Mouse (Mus musculus): ENCODE data around the gene Hbq1b. TPM values are rescaled to one million over a fixed set of nuclear protein-coding genes. Genes with fewer than 3 reads are reported as not detected.

Gene Hbq1b
- polyA plus RNA-seq, 1 experiment, result 1.8 TPM

GRCm38 (mm10) chr11:32336435-32336907 lies 49.7 kb downstream of the Hbq1b start:
- no peak for DNase-seq
- Histone ChIP-seq H3K27ac (ENCODE audit: insufficient read depth, low read length) (no peak overlapping the region), H3K4me3 (replicated peaks; ENCODE audit: insufficient read depth, low read depth, low read length) (no peak overlapping the region), H3K4me1 (ENCODE audit: control insufficient read depth, insufficient read depth, low read length) (no peaks in the 10 kb centered on the region), H3K27me3 (ENCODE audit: control insufficient read depth, insufficient read depth, low read length) (no peaks in the 10 kb centered on the region)
- whole genome bisulfite sequencing, result 82% methylated on average over 6 of the region's 6 CpGs
- TF ChIP-seq POLR2A (IDR thresholded peaks at IDR 0.05; ENCODE audit: borderline replicate concordance, insufficient read depth, low read length) (no peak), CTCF (IDR thresholded peaks at IDR 0.05; ENCODE audit: borderline replicate concordance, insufficient read depth, low read depth, low read length) (no peak)

Other genes with a start within 250 kb of the Hbq1b start
- gene Il9r, start 86.7 kb upstream of the Hbq1b start, polyA plus RNA-seq (2012; rRNA removed), result not detected in 2 replicates
- 48.2 and 51.5 TPM in 2 replicates for gene Snrnp25, start 81.5 kb upstream of the Hbq1b start, polyA plus RNA-seq (2012; rRNA removed)
- gene Rhbdf1, start 64.7 kb upstream of the Hbq1b start, polyA plus RNA-seq (2012; rRNA removed), result 31.3 and 32.1 TPM in 2 replicates
- 14.8 and 15.2 TPM in 2 replicates for gene Mpg, start 60.5 kb upstream of the Hbq1b start, polyA plus RNA-seq (2012; rRNA removed)
- gene Nprl3, start 19.3 kb upstream of the Hbq1b start, polyA plus RNA-seq (2012; rRNA removed), result 81.0 and 86.9 TPM in 2 replicates
- gene Hba-x, start 10.6 kb upstream of the Hbq1b start, polyA plus RNA-seq (2012; rRNA removed), result 0.19 and 0.38 TPM in 2 replicates
- 188 and 435 TPM in 2 replicates for gene Hba-a1, start 3.5 kb upstream of the Hbq1b start, polyA plus RNA-seq (2012; rRNA removed)
- 435 and 992 TPM in 2 replicates for gene Hba-a2, start 9.5 kb downstream of the Hbq1b start, polyA plus RNA-seq (2012; rRNA removed)
- gene Hbq1a, start 13.1 kb downstream of the Hbq1b start, polyA plus RNA-seq (2012; rRNA removed), result 1.1 TPM in 2 replicates
- gene Sh3pxd2b, start 60.9 kb downstream of the Hbq1b start, polyA plus RNA-seq (2012; rRNA removed), result 9.1 TPM in 2 replicates
- 26.4 and 31.8 TPM in 2 replicates for gene Ubtd2, start 168.4 kb downstream of the Hbq1b start, polyA plus RNA-seq (2012; rRNA removed)
- 0.97 and 1.4 TPM in 2 replicates for gene Efcab9, start 245.1 kb downstream of the Hbq1b start, polyA plus RNA-seq (2012; rRNA removed)
- 19.6 and 21.6 TPM in 2 replicates for gene Stk10, start 246.3 kb downstream of the Hbq1b start, polyA plus RNA-seq (2012; rRNA removed)

Measured in cerebellum, adult 2 months (tissue).